Mouse (Mus musculus) kidney, postnatal 4 days (tissue): ENCODE measurements at regions not wholly inside any gene's neighbourhood (a gene's known extent, or its start where the extent isn't known, plus 50 kb on each side); places are given as distances from the start of the nearest gene placed in this dataset.
"Not testable (repeated sequence)": the region's sequence is repeated elsewhere in the genome, so short reads cannot be mapped to it uniquely, and the experiment has no call there.

Experiments used
- DNase-seq, 2 experiments: peaks; one replicate each; pipeline ENCODE4 v3.0.0; 2021; ENCODE audit warnings: mixed read lengths in 2 of 2

DNA sequence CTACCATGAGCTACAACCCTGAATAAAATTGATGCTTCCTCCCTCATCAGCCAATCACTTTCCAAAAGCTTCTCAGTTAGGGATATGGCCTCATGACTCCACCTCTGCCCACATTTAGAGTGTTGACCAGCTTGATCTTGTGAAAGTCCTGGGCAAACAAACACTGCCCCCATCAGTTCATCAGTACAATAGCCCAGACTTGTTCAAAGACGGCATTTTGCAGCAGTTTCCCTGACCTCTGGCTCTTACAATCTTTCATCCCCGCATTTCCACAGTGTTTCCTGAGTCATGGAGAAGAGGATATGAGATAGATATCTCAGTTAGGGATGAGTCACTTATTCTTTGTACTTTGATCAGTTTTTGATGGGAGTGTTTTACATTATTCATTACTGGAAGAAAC lies 203.5 kb upstream of the Asrgl1 start:
- DNase-seq = not testable (repeated sequence)

- DNase-seq = not testable (repeated sequence)
These were observed 202.0 kb upstream of the Asrgl1 start for GRCm38 (mm10) chr19:9337447-9337846.

DNA sequence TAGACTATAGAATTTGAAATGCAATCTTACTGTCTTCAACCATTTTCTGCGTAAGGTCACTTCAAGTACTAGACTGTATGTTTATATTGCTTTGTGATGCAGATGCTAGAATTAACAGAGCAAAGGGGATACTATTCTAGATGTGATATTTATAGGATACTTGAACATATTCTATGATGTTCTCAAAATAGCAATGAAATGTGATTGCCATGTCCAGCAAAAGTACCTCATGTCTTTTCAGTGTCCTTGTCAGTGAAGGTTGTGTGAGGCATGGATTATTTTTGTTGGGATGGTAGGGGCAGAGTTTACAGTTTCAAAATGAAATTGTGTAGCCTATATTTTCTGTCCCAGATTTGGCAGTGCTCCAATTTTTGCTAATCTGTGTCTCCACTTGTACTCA lies 182.5 kb upstream of the Asrgl1 start:
- DNase-seq = not testable (repeated sequence)

GRCm38 (mm10) chr19:9316162-9316561 lies 180.7 kb upstream of the Asrgl1 start:
- DNase-seq = not testable (repeated sequence)

DNA sequence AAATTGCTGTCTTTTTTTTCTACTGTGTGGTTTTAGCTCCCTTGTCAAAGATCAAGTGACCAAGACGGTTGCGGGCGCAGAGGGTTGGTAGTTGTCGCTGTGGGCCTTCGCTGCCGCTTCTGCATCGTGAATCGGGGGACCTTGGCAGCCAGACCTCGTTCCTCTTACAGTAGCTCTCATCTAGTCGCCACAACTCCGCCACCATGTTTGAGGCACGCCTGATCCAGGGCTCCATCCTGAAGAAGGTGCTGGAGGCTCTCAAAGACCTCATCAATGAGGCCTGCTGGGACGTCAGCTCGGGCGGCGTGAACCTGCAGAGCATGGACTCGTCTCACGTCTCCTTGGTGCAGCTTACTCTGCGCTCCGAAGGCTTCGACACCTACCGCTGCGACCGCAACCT lies 147.7 kb upstream of the Asrgl1 start:
- DNase-seq = peak; percentile 26 to 44

DNA sequence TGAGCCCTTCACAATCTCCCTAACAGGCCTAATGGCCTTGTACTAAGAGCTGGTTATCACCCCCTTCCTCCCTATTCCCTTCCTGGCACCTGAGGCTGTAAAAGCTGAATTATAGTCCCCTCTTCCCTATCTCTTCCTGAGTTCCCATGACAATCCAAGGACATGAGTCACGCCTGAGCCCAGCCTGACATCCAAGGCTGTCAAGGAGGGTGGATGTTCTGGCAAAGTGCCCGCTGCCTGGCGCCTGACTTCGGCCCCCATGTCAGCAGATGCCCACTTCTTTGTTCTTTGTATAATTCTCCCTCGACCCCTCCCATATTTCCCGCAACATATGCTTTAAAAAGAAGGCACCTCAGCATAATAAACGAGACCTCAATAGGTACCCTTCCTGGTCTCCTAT lies 99.2 kb upstream of the Asrgl1 start:
- DNase-seq = not testable (repeated sequence)
